Mouse (Mus musculus) G1E (cell line): Measurements from ENCODE around the gene Ube2q1.

Experiments
- CTCF ChIP-seq: IDR thresholded peaks from 2 replicates; pipeline ENCODE4 v1.5.1; 2012; ENCODE audit warnings: low read depth, low read length, inconsistent platforms, mixed read lengths
- GATA1 ChIP-seq: IDR thresholded peaks from 2 replicates; pipeline ENCODE4 v1.6.1; 2012; ENCODE audit warnings: borderline replicate concordance, low read length, inconsistent platforms, mixed read lengths
- POLR2AphosphoS5 ChIP-seq: IDR thresholded peaks from 2 replicates; pipeline ENCODE4 v1.6.1; 2012; ENCODE audit warnings: low read depth, low read length, inconsistent platforms; ENCODE audit not compliant: insufficient replicate concordance

DNA sequence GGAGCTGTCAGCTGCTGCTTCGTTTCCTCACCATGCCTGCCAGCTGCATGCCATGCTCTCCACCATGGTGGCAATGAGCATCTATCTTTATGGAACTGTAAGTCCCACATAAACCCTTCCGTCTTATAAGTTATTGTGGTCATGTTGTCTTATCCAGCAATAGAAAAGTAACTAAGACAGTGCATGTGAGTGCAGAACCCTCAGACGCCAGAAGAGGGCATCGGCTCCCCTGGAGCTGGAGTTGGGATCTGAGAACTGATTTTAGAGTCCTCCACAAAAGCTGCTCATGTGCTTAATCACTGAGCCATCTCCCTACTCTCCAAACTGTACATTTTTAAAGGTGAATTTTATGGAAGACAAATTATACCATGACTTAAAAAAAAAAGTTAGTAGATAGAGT is 43.6 kb downstream of the Ube2q1 start:
- TF ChIP-seq CTCF, result no peak; the same call in 1 of the 2 replicates
- no peak for TF ChIP-seq GATA1
- TF ChIP-seq POLR2AphosphoS5, result no peak
